Mouse (Mus musculus) brown adipose tissue, adult 24 weeks (tissue): ENCODE data around the gene Kif22. TPM values are rescaled to one million over a fixed set of nuclear protein-coding genes. Genes with fewer than 3 reads are reported as not detected.

ENCODE experiments used
- H3K27ac ChIP-seq: fragments of 200-500 bp; replicated peaks from 2 replicates; pipeline ENCODE4 v1.5.1; 2012; ENCODE audit warnings: low read depth, mild to moderate bottlenecking, low read length
- H3K4me1 ChIP-seq: fragments of 200-500 bp; 2 replicates; pipeline ENCODE4 v1.6.1; 2012; ENCODE audit warnings: low read length, mixed read lengths; ENCODE audit not compliant: control insufficient read depth, insufficient read depth, insufficient read length
- H3K4me3 ChIP-seq: fragments of 200-500 bp; 2 replicates; pipeline ENCODE4 v1.5.1; 2012; ENCODE audit warnings: low read depth, mild to moderate bottlenecking, low read length, moderate library complexity; ENCODE audit not compliant: insufficient read depth
- polyA plus RNA-seq: library from polyadenylated mRNA; stranded (reverse); fragments of >200 nt; gene quantifications from 2 replicates; pipeline ENCODE4 v1.2.4, GENCODE M21; 2012; ENCODE audit not compliant: missing spikeins, insufficient read depth, insufficient read length

Gene Kif22
- polyA plus RNA-seq, 1 experiment = not detected

GRCm38 (mm10) chr7:127076188-127076587, 33.9 kb upstream of the Kif22 start:
- H3K4me1 ChIP-seq = no peaks in the 10 kb centered on the region
- H3K4me3 ChIP-seq = no peak overlapping the region
- H3K27ac ChIP-seq = no peak overlapping the region

GRCm38 (mm10) chr7:127073221-127073620, 30.9 kb upstream of the Kif22 start:
- Histone ChIP-seq H3K27ac (no peak overlapping the region), H3K4me3 (no peak overlapping the region), H3K4me1 (no peaks in the 10 kb centered on the region)

- Histone ChIP-seq H3K4me1 (no peaks in the 10 kb centered on the region), H3K4me3 (no peak overlapping the region), H3K27ac (no peak overlapping the region)
These were observed 28.7 kb upstream of the Kif22 start for GRCm38 (mm10) chr7:127070871-127071413.

DNA sequence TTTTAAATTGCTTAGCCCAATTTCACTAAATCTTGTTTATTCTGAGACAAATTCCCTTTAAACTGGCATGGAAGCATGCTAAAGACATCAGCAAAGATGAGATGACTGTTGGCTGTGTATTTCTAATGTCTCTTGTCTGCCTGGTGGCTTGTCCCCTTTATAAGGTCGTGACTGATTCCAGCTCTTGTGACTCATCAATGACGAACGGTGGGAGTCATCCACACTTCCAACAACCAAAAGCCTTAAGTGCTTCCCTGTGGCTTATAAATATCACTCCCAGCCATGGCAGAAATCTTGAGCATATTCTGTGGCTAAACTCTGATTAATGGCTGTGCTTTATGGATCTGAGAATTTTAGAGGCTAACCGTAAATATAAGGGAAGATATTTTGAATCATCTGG, 24.0 kb upstream of the Kif22 start:
- H3K4me3 ChIP-seq = no peak overlapping the region
- no peaks in the 10 kb centered on the region for H3K4me1 ChIP-seq
- H3K27ac ChIP-seq = no peak overlapping the region

DNA sequence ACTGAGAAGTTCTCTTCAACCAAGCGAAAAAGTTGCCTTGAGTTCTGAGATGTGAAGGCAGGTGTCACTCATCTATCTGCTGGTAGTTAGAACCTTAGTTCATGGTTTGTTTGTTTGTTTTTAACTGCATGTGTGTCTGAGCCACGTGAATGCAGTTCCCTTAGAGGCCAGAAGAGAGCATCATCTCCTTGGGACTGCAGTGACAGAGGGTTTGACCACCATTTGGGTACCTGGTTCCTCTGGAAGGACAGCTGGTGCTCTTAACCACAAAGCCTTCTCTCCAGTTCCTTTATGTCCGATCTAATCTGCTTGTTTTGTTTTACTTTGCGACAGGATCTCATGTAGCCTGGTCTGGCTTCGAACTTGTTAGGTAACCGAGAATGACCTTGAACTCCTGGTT, 23.3 kb upstream of the Kif22 start:
- no peaks in the 10 kb centered on the region for H3K4me1 ChIP-seq
- H3K4me3 ChIP-seq = no peak overlapping the region
- H3K27ac ChIP-seq = no peak overlapping the region

- Histone ChIP-seq H3K4me3 (no peak overlapping the region), H3K27ac (no peak overlapping the region), H3K4me1 (no peaks in the 10 kb centered on the region)
These were observed 12.8 kb upstream of the Kif22 start for GRCm38 (mm10) chr7:127055026-127055585.

DNA sequence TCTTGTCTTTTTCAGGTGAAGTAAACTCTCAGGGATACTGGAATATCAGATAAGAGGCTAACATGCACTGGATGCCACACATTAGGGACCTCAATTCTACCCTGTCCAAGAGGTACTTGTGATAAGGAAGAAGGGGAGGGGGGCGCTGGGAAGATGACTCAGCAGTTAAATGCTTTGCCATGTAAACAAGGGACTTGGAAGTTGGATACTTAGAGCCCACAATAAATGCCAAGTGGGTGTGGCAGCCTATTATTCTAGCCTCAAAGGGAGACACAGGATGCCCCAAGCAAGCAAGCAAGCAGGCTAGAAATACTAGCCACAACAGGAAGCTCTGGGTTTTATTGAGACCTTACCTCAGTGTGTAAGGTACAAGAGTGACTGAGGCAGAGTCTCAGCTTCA, 11.0 kb downstream of the Kif22 start:
- H3K4me3 ChIP-seq = no peak overlapping the region
- H3K27ac ChIP-seq = no peak overlapping the region
- peaks cover 14% of the 10 kb centered on the region; the same call in 1 of the 2 replicates for H3K4me1 ChIP-seq

DNA sequence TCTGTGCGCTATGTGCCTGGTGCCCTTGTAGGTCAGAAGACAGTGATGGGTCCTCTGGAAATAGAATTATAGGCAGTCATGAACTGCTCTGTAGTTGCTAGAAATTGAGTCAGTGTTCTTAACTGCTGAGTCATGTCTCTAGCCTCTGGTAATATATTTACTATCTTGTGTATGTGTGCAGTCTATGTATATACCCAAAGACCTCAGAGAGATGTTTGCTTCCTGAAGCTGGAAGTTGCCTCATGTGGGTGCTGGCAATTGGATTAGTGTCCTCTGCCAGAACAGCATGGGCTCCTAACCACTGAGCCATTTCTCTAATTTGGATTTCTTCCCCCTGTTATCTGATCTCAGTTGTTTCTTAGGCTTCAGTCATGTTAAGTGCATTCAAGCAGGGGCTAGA, 12.1 kb downstream of the Kif22 start:
- Histone ChIP-seq H3K4me1 (peaks cover 14% of the 10 kb centered on the region; the same call in 1 of the 2 replicates), H3K27ac (no peak overlapping the region), H3K4me3 (no peak overlapping the region)

DNA sequence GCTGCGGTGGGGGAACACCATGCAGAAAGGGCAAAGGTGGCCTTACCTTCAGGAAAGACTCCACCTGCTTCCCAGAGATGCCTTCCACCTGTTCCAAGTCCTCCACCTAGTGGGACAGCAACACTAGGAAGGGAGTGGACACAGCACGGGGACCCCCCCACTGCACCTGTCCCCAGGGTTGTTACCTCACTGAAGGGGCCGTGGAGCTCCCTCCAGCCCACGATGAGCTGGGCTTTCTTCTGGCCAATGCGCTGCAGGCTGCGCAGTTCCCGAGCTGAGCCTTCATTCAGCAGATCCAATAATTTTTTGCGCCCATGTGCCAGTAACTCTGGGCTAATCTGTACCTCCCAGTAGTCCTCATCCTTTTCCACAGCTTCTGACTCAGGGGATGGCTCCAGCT, 14.4 kb downstream of the Kif22 start:
- peak overlapping the region; percentile 76 for H3K27ac ChIP-seq
- peak overlapping the region; percentile 74 for H3K4me3 ChIP-seq
- H3K4me1 ChIP-seq = peaks cover 5% of the 10 kb centered on the region

DNA sequence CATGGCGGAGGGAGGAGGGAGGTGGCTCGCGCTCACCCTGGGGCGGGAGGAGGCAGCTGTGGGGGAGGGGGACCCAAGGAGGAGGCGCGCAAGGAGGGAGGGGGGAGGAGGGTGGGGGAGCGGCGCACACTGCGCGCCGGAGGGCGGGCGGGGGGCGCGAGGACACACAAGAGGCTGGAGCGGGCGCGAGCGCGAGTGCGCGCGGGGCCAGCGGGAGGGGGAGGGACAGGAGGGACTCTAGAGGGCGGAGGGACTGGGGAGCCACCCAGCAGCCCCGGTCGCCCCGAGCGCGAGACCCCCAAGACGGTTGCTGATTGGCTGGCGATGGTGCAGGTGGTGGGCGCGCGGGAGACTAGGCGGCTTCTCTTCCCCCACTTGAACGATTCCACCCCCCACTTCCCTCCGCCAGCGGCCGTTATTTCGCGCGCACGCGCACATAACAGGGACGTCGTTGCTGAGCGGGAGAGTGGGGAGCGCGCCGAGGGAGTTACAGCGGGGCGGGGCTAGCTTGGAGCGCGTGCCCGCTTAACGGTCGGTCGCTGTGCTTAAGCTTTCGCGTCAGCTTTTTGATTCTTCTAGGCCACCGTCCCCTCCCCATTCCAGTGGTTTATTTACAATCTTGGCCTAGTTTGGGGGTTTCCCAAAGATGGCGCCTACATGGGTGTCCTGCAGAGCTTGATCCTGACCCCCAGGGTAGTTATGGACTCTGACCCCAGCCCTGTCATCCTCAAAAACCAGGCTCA, 15.1 kb downstream of the Kif22 start, which contains the start of gene Maz:
TSS of gene Maz (minus strand) at position 54 of the 743 bp plus-strand sequence.
- Histone ChIP-seq H3K27ac (peak within 1 kb of the TSS; percentile 77), H3K4me3 (peak within 1 kb of the TSS; percentile 83), H3K4me1 (peaks cover 5% of the 10 kb centered on the region)

DNA sequence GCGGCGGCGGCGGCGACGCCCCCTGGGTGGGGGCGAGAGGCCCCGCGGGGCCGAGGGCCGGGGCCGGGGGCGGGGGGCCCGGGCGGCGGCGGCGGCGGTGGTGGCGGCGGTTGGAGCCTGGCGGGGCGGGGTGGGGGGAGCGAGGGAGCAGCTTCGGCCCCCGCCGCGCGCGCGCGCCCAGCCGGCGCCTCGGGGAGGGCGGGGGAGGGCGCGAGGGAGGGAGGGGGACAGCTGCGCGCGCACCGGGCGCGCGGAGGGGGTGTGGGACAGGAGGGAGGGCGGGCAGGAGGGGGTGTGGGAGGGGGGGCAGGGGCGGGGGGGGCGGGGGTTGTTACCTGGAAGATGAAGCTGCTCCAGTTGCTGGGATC, 15.7 kb downstream of the Kif22 start:
- H3K27ac ChIP-seq = no peak overlapping the region
- H3K4me1 ChIP-seq = peaks cover 5% of the 10 kb centered on the region

DNA sequence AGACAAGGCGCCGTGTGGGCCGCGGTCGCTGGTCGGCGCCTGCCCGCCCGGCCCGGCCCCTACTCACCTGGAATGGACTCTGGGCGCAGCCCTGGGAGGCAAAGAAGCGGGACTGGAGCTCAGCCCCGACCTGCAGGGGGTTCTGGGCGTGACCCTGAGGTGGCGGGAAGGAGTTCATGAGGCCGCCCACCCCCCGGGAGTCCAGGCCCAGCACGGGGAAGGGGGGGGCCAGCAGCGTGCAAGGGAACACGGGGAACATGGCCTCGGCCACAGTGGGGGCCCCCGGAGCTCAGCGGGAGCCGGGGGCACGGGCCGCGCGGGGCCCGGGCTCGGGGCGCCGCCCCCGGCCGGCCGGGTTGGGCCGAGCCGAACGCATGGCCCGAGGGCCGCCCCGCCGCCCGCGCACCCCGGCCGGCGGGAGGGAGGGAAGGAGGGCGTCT, 16.1 kb downstream of the Kif22 start:
- peak overlapping the region; percentile 83 for H3K4me3 ChIP-seq
- H3K4me1 ChIP-seq = peaks cover 5% of the 10 kb centered on the region
- peak overlapping the region; percentile 68 for H3K27ac ChIP-seq

More for the DNA sequence above, 15.7 kb downstream of the Kif22 start:
- H3K4me3 ChIP-seq = peak overlapping the region; percentile 83

DNA sequence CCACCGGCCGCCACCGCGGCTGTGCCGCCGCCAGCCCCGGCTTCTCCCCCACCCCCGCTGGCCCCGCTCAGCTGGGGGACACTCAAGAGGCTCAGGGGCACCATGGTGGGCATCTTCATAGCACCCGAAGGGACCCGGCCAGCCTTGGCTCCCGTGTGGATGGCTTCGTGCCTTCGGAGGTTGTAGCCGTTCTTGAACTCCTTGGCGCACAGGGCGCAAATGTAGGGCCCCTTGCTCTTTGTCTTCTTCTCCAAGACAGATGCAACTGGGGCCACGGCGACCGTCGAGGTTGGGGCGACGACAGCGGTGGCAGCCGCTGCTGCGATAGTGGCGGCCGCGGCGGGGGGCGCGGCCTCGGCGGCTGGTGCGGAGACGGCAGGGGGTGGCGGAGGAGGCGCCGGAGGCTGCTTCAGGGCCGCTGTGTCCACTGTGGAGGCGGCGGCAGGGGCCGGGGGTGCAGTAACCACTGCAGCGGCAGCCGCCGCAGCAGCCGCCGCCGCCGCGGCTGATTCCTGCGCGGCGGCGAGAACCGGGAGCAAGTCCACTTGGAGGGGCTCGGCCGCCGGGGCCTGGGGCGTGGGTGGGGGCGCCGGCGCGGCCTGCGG, 16.6 kb downstream of the Kif22 start:
- Histone ChIP-seq H3K4me1 (peaks cover 5% of the 10 kb centered on the region), H3K27ac (peak overlapping the region; percentile 68), H3K4me3 (peak overlapping the region; percentile 83)

- H3K27ac ChIP-seq = peak overlapping the region; percentile 36
- peak overlapping the region; percentile 83 for H3K4me3 ChIP-seq
- peaks cover 5% of the 10 kb centered on the region for H3K4me1 ChIP-seq
These were observed 17.3 kb downstream of the Kif22 start for GRCm38 (mm10) chr7:127024755-127025555.
